Mouse (Mus musculus): ENCODE results near the gene Dnajc16.

GRCm38 (mm10) chr4:141793282-141794151, 2.8 kb upstream of the Dnajc16 start, which contains the start of gene Casp9:
- no peak for TF ChIP-seq CTCF (IDR thresholded peaks at IDR 0.05)
- peak; percentile 79 for TF ChIP-seq POLR2A (IDR thresholded peaks at IDR 0.05; ENCODE audit: insufficient read depth, low read depth, low read length)

Measured in heart, adult 2 months (tissue).